Mouse (Mus musculus) stomach, postnatal 0 days (tissue): ENCODE measurements around the gene Sema3b. TPM values are rescaled to one million over a fixed set of nuclear protein-coding genes. Genes with fewer than 3 reads are reported as not detected.

Experiments
- ATAC-seq: fragments of 200-750 bp; cut with Nextera tagmentation; 2 replicates; pipeline ENCODE4 v1.8.0; 2017; ENCODE audit not compliant: low FRiP score, low TSS enrichment
- DNase-seq: peaks from one replicate; pipeline ENCODE4 v3.0.0-alpha.2; 2016; ENCODE audit warnings: low spot score
- H3K27ac ChIP-seq: fragments of 300-500 bp; sonication (generic); replicated peaks from 2 replicates; pipeline ENCODE4 v1.5.1; 2014; ENCODE audit warnings: mild to moderate bottlenecking, control low read depth
- H3K27me3 ChIP-seq: fragments of 300-500 bp; sonication (generic); 2 replicates; pipeline ENCODE4 v1.6.1; 2014; ENCODE audit warnings: low read length; ENCODE audit not compliant: control insufficient read depth, insufficient read depth
- H3K36me3 ChIP-seq: fragments of 300-500 bp; sonication (generic); 2 replicates; pipeline ENCODE4 v1.6.1; 2014; ENCODE audit warnings: low read length, mixed read lengths; ENCODE audit not compliant: control insufficient read depth, insufficient read depth
- H3K4me1 ChIP-seq: fragments of 300-500 bp; sonication (generic); replicated peaks from 2 replicates; pipeline ENCODE4 v1.6.1; 2014; ENCODE audit warnings: antibody characterized with exemption; ENCODE audit not compliant: control insufficient read depth, insufficient read depth
- H3K4me2 ChIP-seq: fragments of 300-500 bp; sonication (generic); replicated peaks from 2 replicates; pipeline ENCODE4 v1.6.1; 2014; ENCODE audit warnings: low read depth, mild to moderate bottlenecking, control low read depth, moderate library complexity
- H3K4me3 ChIP-seq: fragments of 300-500 bp; sonication (generic); 2 replicates; pipeline ENCODE4 v1.5.1; 2014; ENCODE audit warnings: low read depth, low read length, control low read depth
- H3K9ac ChIP-seq: fragments of 300-500 bp; sonication (generic); 2 replicates; pipeline ENCODE4 v1.6.1; 2014; ENCODE audit warnings: mild to moderate bottlenecking, low read length, control low read depth, mixed read lengths
- H3K9me3 ChIP-seq: fragments of 300-500 bp; sonication (generic); 2 replicates; pipeline ENCODE4 v1.6.1; 2016; ENCODE audit warnings: low read length; ENCODE audit not compliant: control insufficient read depth
- CTCF ChIP-seq: IDR thresholded peaks from 2 replicates; pipeline ENCODE4 v1.5.1; 2016; ENCODE audit warnings: antibody characterized with exemption, low read depth, mild to moderate bottlenecking, moderate library complexity
- EP300 ChIP-seq: optimal IDR thresholded peaks from 2 replicates; pipeline ENCODE3; 2016; ENCODE audit warnings: antibody characterized with exemption
- WGBS: fragments of 180-500 bp; shearing (Covaris S2); extraction: QIAGEN DNeasy Blood & Tissue Kit; methylation state at CpG from one replicate; pipeline ENCODE4 v1.1.7; 2014; 5-methylcytosine and 5-hydroxymethylcytosine counted together
- polyA plus RNA-seq: library from polyadenylated mRNA; unstranded; fragments of >200 nt; fragmentation: Nextera tagmentation; extraction: Ambion mirVana; gene quantifications from 2 replicates; pipeline ENCODE4 v1.2.1, GENCODE M21; 2015

Gene Sema3b
- polyA plus RNA-seq, 1 experiment from 2014 or later: 16.3 TPM

DNA sequence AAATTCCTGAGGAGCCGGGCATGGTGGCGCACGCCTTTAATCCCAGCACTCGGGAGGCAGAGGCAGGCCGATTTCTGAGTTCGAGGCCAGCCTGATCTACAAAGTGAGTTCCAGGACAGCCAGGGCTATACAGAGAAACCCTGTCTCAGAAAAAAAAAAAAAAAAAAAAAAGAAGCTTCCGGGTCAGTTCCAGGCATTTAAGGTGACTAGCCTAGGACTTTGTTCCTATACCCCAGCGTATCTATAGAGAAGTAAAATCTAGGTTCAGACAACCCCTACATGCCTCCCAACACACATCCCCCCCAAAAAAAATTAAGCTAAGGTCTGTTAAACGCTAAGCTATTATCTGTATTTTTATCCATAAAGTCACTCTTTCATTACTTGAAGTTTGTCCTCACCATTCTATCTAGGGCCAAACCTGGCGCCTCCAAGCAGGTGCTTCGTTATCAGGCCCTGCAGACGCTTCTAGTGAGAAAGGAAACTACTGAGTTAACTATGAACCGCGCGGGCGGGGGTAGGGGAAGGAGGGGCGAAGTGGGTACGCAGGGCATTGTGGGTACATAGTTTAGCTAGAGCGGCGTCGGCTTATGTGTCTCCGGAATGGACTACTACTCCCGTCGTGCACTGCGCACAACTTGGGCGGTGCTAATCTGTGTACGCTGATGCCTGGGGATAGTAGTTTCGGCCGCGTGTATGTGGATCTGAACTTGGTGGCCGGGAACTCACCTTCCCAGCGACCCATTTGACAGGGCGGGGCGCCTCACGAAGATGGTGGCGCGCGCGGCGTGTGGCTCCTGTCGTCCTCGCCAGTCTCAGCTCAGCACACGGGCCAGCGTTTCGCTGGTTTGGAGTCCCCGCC is 21.8 kb downstream of the Sema3b start, which contains the start of gene Ifrd2:
Gene Ifrd2, plus strand, starts transcription at position 669 of the 859 bp plus-strand sequence.
- H3K27ac ChIP-seq: peak within 1 kb of the TSS; percentile 50; the same call in 1 of the 2 replicates
- TF ChIP-seq EP300: no peak
- TF ChIP-seq CTCF: no peak; the same call in 1 of the 2 replicates
- peak within 1 kb of the TSS; percentile 74 for H3K4me2 ChIP-seq
- peak within 1 kb of the TSS; percentile 56 for H3K4me3 ChIP-seq
- WGBS: 11% methylated on average over 46 of the region's 46 CpGs
- peaks cover 4% of the 10 kb centered on the region for H3K4me1 ChIP-seq
- H3K27me3 ChIP-seq: no peaks in the 10 kb centered on the region
- peaks cover 19% of the 10 kb centered on the region; the same call in 1 of the 2 replicates for H3K36me3 ChIP-seq
- H3K9ac ChIP-seq: peak within 1 kb of the TSS; percentile 63
- DNase-seq (peak; percentile 98), ATAC-seq (peak; percentile 94)
- no peaks in the 10 kb centered on the region for H3K9me3 ChIP-seq

DNA sequence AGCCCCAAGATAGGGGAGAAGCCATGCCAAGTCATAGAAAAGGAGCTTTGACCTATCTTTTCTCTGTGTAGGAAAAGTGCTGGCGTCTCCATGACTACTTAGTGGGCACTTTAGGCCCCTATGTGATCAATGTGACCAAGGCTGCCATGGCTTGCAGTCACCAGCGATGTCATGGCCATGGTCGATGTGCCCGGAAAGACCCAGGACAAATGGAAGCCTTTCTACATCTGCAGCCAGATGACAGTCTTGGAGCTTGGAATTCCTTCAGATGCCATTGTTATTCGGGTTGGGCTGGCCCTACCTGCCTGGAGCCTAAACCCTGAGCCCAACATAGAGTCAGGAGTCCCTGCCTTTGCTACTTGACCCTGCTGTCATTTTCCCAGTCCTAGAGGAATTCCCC is 22.5 kb downstream of the Sema3b start:
- H3K9me3 ChIP-seq: no peaks in the 10 kb centered on the region
- ATAC-seq (no peak), DNase-seq (no peak)
- no peak overlapping the region for H3K4me2 ChIP-seq
- TF ChIP-seq CTCF (no peak), EP300 (no peak)
- H3K36me3 ChIP-seq: peaks cover 14% of the 10 kb centered on the region; the same call in 1 of the 2 replicates
- H3K4me3 ChIP-seq: no peak overlapping the region
- 83% methylated on average over 5 of the region's 5 CpGs for WGBS
- no peak overlapping the region for H3K27ac ChIP-seq
- H3K27me3 ChIP-seq: no peaks in the 10 kb centered on the region
- peaks cover 4% of the 10 kb centered on the region for H3K4me1 ChIP-seq
- no peak overlapping the region for H3K9ac ChIP-seq

DNA sequence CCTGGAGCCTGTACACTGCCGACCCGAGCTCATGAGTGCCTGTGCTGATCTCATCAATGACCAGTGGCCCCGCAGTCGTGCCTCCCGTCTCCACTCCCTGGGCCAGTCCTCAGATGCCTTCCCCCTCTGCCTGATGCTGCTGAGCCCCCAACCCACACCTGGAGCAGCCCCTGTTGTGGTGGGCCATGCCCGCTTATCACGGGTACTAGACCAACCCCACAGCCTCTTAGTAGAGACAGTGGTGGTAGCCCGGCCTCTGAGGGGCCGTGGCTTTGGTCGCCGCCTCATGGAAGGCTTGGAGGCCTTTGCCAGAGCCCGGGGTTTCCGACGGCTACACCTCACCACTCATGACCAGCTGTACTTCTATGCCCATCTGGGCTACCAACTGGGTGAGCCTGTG is 25.9 kb downstream of the Sema3b start:
- ATAC-seq (no peak), DNase-seq (no peak)
- Histone ChIP-seq H3K4me1 (peaks cover 3% of the 10 kb centered on the region), H3K36me3 (no peaks in the 10 kb centered on the region), H3K27ac (no peak overlapping the region), H3K27me3 (no peaks in the 10 kb centered on the region), H3K9ac (no peak overlapping the region), H3K9me3 (no peaks in the 10 kb centered on the region), H3K4me2 (no peak overlapping the region), H3K4me3 (no peak overlapping the region)
- no peak for TF ChIP-seq CTCF
- no peak for TF ChIP-seq EP300
- 87% methylated on average over 14 of the region's 14 CpGs for WGBS

DNA sequence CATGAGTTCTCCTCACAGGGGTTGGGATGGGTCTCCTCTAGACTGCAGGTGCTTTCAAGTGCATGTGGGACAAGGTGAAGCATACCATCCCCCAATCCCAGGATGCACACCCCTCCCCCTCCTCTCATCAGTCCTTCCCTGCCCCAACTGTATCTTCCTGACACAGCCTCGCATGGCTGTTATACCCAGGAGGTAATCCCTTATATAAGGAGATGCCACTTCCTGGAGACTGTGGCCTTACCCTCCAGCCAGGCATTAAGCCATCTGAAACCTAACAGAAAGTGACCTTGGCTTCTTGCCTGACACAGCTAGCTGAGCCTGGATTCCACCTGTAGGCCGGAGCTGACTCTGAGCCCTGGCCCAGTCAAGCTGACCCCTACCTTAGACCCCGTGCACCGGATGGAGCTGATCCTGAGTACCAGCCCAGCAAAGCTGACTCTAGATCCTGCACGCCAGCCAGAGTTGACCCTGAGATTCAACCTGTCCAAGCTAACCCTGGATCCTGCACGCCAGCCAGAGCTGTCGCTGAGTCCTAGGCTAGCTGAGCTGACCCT is 26.4 kb downstream of the Sema3b start:
- H3K27me3 ChIP-seq: no peaks in the 10 kb centered on the region
- H3K4me2 ChIP-seq: no peak overlapping the region
- H3K9me3 ChIP-seq: no peaks in the 10 kb centered on the region
- DNase-seq: no peak
- peaks cover 5% of the 10 kb centered on the region; the same call in 1 of the 2 replicates for H3K4me1 ChIP-seq
- no peak overlapping the region for H3K4me3 ChIP-seq
- ATAC-seq: no peak
- H3K27ac ChIP-seq: 0 out of 2 replicates have a peak overlapping the region, but pooled peaks have one; percentile 24
- WGBS: 89% methylated on average over 7 of the region's 7 CpGs
- H3K9ac ChIP-seq: no peak overlapping the region
- H3K36me3 ChIP-seq: no peaks in the 10 kb centered on the region
- TF ChIP-seq EP300: no peak
- TF ChIP-seq CTCF: no peak

DNA sequence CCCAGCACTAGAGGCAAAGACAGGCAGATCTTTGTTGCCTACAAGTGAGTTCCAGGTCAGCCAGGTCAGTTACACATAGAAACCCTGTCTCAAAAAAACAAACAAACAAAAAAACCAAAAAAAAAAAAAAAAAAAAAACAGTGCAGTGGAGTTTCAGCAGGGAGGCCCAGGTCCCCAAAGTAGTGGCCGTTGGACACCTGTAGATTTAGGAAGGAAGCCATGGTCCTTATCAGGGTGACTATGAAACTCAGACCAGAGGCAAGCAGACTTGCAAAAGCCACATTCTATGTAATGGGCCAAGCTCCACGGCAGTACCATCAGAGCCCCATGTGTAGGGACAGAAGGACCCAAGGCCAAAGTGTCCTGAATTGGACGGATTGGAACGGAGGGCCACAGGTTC is 27.4 kb downstream of the Sema3b start:
- H3K9me3 ChIP-seq: no peaks in the 10 kb centered on the region
- no peaks in the 10 kb centered on the region for H3K27me3 ChIP-seq
- no peak for DNase-seq
- H3K4me3 ChIP-seq: peak overlapping the region; percentile 60
- peak overlapping the region; percentile 77 for H3K9ac ChIP-seq
- H3K27ac ChIP-seq: peak overlapping the region; percentile 96
- peaks cover 5% of the 10 kb centered on the region; the same call in 1 of the 2 replicates for H3K4me1 ChIP-seq
- no peaks in the 10 kb centered on the region for H3K36me3 ChIP-seq
- TF ChIP-seq EP300 (no peak), CTCF (no peak)
- 59% methylated on average over 4 of the region's 4 CpGs for WGBS
- H3K4me2 ChIP-seq: peak overlapping the region; percentile 92
- no peak for ATAC-seq
